Mouse (Mus musculus) limb, embryonic 12.5 days (tissue): ENCODE data around the gene Fmod. TPM values are rescaled to one million over a fixed set of nuclear protein-coding genes. Genes with fewer than 3 reads are reported as not detected.

Experiments
- ATAC-seq: fragments of 200-750 bp; cut with Nextera tagmentation; 2 replicates; pipeline ENCODE4 v1.8.0; 2017; ENCODE audit warnings: low read depth, moderate TSS enrichment; ENCODE audit not compliant: insufficient number of reproducible peaks, insufficient read depth, low FRiP score, low TSS enrichment
- H3K27ac ChIP-seq: fragments of 300-500 bp; sonication (generic); 2 replicates; pipeline ENCODE4 v1.5.1; 2016; ENCODE audit warnings: mild to moderate bottlenecking, moderate library complexity
- H3K27me3 ChIP-seq: fragments of 300-500 bp; sonication (generic); 2 replicates; pipeline ENCODE4 v1.6.1; 2016; ENCODE audit warnings: mild to moderate bottlenecking, moderate library complexity
- H3K36me3 ChIP-seq: fragments of 300-500 bp; sonication (generic); 2 replicates; pipeline ENCODE4 v1.6.1; 2016; ENCODE audit warnings: mild to moderate bottlenecking, moderate library complexity
- H3K4me1 ChIP-seq: fragments of 300-500 bp; sonication (generic); replicated peaks from 2 replicates; pipeline ENCODE4 v1.6.1; 2016
- H3K4me2 ChIP-seq: fragments of 300-500 bp; sonication (generic); 2 replicates; pipeline ENCODE4 v1.6.1; 2016; ENCODE audit warnings: mild to moderate bottlenecking, moderate library complexity
- H3K4me3 ChIP-seq: fragments of 300-500 bp; sonication (generic); replicated peaks from 2 replicates; pipeline ENCODE4 v1.5.1; 2016; ENCODE audit warnings: mild to moderate bottlenecking
- H3K9ac ChIP-seq: fragments of 300-500 bp; sonication (generic); replicated peaks from 2 replicates; pipeline ENCODE4 v1.6.1; 2016; ENCODE audit warnings: mild to moderate bottlenecking, moderate library complexity
- H3K9me3 ChIP-seq: fragments of 300-500 bp; sonication (generic); 2 replicates; pipeline ENCODE4 v1.6.1; 2016; ENCODE audit warnings: mild to moderate bottlenecking, moderate library complexity
- WGBS: fragments of 180-500 bp; shearing (Covaris S2); methylation state at CpG from one replicate; pipeline ENCODE4 v1.1.7; 2016; 5-methylcytosine and 5-hydroxymethylcytosine counted together
- polyA plus RNA-seq: library from polyadenylated mRNA; unstranded; fragments of >200 nt; fragmentation: Nextera tagmentation; extraction: Ambion mirVana; gene quantifications from 2 replicates; pipeline ENCODE4 v1.2.1, GENCODE M21; 2016

Gene Fmod
- polyA plus RNA-seq, 1 experiment from 2014 or later: 12.6 TPM

DNA sequence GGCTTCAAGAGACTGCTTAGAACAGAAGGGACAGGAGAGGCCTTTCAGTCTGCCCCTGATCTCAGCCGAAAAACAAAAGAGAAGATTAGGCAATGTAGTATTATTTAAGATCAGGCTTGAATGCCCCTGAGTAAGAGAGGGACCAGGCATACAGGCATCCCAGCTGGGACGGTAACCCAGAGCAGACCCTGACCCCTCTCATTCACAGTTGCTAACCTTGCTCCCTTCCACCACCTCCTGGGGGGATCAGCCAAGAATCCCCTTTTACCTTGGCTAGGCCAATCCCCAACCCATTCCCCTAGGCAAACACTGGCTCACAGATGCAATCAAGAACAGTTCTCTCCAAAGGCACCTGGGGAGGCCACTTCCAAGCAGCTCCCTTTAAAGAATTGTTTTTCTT lies 39.7 kb downstream of the Fmod start:
- peak overlapping the region; percentile 77 for H3K4me2 ChIP-seq
- H3K4me1 ChIP-seq: peaks cover 44% of the 10 kb centered on the region
- no peak overlapping the region for H3K27ac ChIP-seq
- no peak overlapping the region for H3K9ac ChIP-seq
- no peaks in the 10 kb centered on the region for H3K9me3 ChIP-seq
- ATAC-seq: no peak
- H3K4me3 ChIP-seq: 0 out of 2 replicates have a peak overlapping the region, but pooled peaks have one; percentile 1
- H3K36me3 ChIP-seq: peaks cover 28% of the 10 kb centered on the region
- 81% methylated on average over 2 of the region's 2 CpGs for WGBS
- H3K27me3 ChIP-seq: no peaks in the 10 kb centered on the region

GRCm38 (mm10) chr1:134077389-134078060 lies 40.5 kb downstream of the Fmod start:
- no peak for ATAC-seq
- H3K27ac ChIP-seq: 0 out of 2 replicates have a peak overlapping the region, but pooled peaks have one; percentile 23
- H3K4me1 ChIP-seq: peaks cover 44% of the 10 kb centered on the region
- H3K4me3 ChIP-seq: peak overlapping the region; percentile 63
- H3K27me3 ChIP-seq: no peaks in the 10 kb centered on the region
- peak overlapping the region; percentile 77 for H3K4me2 ChIP-seq
- peak overlapping the region; percentile 66 for H3K9ac ChIP-seq
- no peaks in the 10 kb centered on the region for H3K9me3 ChIP-seq
- H3K36me3 ChIP-seq: peaks cover 28% of the 10 kb centered on the region
- 56% methylated on average over 14 of the region's 14 CpGs for WGBS

DNA sequence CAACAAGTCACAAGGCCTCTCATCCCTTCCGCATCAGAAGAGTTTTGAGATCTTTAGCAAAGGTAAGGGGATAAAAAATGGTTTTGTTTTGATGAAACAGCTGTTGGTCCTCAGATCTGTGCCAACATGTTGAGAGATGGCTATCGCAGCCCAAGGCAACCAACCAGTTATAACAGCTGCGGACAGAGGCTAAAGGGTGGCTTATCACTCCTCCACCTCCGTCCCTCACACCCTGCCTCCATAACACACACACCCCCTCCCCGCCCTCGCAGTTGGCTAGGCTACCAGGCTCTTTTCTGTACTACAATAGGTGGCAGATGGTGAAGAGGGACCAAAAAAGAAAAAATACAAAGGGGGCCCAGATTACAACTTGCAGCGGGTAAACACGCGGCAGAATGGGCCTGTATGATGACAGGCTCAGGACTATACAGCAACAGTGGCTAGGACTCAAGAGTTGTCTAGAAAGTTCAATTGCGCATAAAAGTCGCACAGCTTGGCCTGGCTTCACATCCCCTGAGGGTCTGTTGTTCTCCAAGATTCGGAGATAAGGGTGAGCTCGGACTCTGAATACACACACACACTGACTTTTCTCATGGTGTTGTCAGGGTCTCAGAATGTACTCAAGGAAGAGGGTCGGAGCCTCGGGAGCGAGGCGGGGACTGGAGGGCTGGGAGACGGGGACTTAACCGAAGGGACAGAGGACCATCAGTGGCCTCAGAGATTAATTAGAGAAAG lies 41.2 kb downstream of the Fmod start:
- Histone ChIP-seq H3K27ac (peak overlapping the region; percentile 62; the same call in 1 of the 2 replicates), H3K9ac (peak overlapping the region; percentile 66), H3K4me1 (peaks cover 50% of the 10 kb centered on the region), H3K4me2 (peak overlapping the region; percentile 77), H3K9me3 (no peaks in the 10 kb centered on the region), H3K4me3 (peak overlapping the region; percentile 63), H3K27me3 (no peaks in the 10 kb centered on the region), H3K36me3 (peaks cover 28% of the 10 kb centered on the region)
- ATAC-seq: no peak
- 14% methylated on average over 19 of the region's 19 CpGs for WGBS

GRCm38 (mm10) chr1:134078802-134079476 lies 41.9 kb downstream of the Fmod start, which contains the start of gene Btg2:
Btg2 (minus strand) TSS chr1:134079120.
- H3K27ac ChIP-seq: peak within 1 kb of the TSS; percentile 62
- ATAC-seq: peak; percentile 91
- H3K9ac ChIP-seq: peak within 1 kb of the TSS; percentile 66
- no peaks in the 10 kb centered on the region for H3K9me3 ChIP-seq
- under 1% methylated on average over 62 of the region's 62 CpGs for WGBS
- peaks cover 28% of the 10 kb centered on the region for H3K36me3 ChIP-seq
- H3K4me1 ChIP-seq: peaks cover 52% of the 10 kb centered on the region
- peak within 1 kb of the TSS; percentile 63 for H3K4me3 ChIP-seq
- no peaks in the 10 kb centered on the region for H3K27me3 ChIP-seq
- H3K4me2 ChIP-seq: peak within 1 kb of the TSS; percentile 77

GRCm38 (mm10) chr1:134079477-134080163 lies 42.6 kb downstream of the Fmod start:
- H3K9ac ChIP-seq: peak overlapping the region; percentile 66; the same call in 1 of the 2 replicates
- H3K4me3 ChIP-seq: peak overlapping the region; percentile 63
- WGBS: 9% methylated on average over 9 of the region's 9 CpGs
- peak overlapping the region; percentile 77 for H3K4me2 ChIP-seq
- no peaks in the 10 kb centered on the region for H3K27me3 ChIP-seq
- H3K9me3 ChIP-seq: no peaks in the 10 kb centered on the region
- peaks cover 26% of the 10 kb centered on the region for H3K36me3 ChIP-seq
- no peak for ATAC-seq
- H3K4me1 ChIP-seq: peaks cover 49% of the 10 kb centered on the region
- H3K27ac ChIP-seq: peak overlapping the region; percentile 53

DNA sequence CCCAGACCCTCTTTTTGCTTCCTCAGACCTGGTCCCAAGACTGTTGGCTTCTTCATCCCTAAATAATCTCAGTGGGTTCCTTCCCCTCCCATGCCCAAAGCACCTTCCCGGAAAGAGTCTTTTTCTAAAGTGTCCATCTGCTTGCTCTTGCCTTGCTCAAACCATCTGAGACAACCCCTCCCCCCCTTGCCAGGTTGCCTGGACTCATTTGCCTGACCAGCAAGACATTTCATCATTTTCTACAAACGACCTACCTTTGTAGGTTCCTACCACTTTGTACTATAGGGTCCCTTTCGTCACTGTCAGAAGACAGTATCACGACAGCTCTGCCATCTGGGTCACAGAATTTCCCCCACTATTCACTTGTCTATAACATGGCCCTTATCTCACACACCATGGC lies 43.4 kb downstream of the Fmod start:
- Histone ChIP-seq H3K9me3 (no peaks in the 10 kb centered on the region), H3K4me1 (peaks cover 44% of the 10 kb centered on the region), H3K9ac (no peak overlapping the region; the same call in 1 of the 2 replicates), H3K27ac (no peak overlapping the region; the same call in 1 of the 2 replicates), H3K4me3 (no peak overlapping the region), H3K36me3 (peaks cover 19% of the 10 kb centered on the region; the same call in 1 of the 2 replicates), H3K4me2 (no peak overlapping the region), H3K27me3 (no peaks in the 10 kb centered on the region)
- ATAC-seq: no peak
- 78% methylated on average over 4 of the region's 4 CpGs for WGBS

DNA sequence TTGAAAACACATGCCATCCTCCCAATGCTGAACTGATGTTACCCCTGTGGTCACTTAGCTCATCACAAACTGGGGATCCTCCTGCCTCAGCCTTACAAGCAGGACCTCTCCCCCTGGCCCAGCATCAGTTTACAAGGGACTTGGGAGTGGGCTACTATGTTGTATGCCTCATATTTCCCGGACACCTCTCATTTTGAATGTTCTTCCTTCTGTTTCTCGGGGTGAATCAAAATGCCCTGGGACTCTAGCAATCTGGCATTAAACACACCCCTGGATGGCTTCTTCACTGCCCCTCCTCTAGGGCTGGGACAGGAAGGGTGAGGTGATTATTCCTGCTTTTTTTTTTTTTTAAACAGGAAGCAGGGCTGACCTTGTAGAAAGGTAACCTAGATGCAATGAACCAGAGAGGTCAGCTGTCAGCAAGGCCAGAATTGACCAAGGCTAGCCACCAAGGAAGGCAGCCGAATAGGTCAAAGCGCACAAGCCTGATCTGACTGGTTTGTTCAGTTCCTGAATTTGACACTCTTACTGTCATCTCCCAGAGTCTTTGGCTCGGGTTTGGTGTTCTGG lies 43.9 kb downstream of the Fmod start:
- H3K4me1 ChIP-seq: peaks cover 43% of the 10 kb centered on the region
- no peak for ATAC-seq
- 87% methylated on average over 5 of the region's 5 CpGs for WGBS
- H3K4me3 ChIP-seq: no peak overlapping the region
- no peak overlapping the region for H3K27ac ChIP-seq
- peaks cover 13% of the 10 kb centered on the region; the same call in 1 of the 2 replicates for H3K36me3 ChIP-seq
- H3K4me2 ChIP-seq: no peak overlapping the region
- H3K9ac ChIP-seq: no peak overlapping the region
- H3K9me3 ChIP-seq: no peaks in the 10 kb centered on the region
- no peaks in the 10 kb centered on the region for H3K27me3 ChIP-seq

- Histone ChIP-seq H3K9ac (no peak overlapping the region), H3K4me1 (peaks cover 36% of the 10 kb centered on the region), H3K4me2 (no peak overlapping the region), H3K9me3 (no peaks in the 10 kb centered on the region), H3K4me3 (no peak overlapping the region), H3K27me3 (no peaks in the 10 kb centered on the region), H3K36me3 (no peaks in the 10 kb centered on the region), H3K27ac (no peak overlapping the region)
- 49% methylated on average over 11 of the region's 11 CpGs for WGBS
- no peak for ATAC-seq
These were observed 46.0 kb downstream of the Fmod start for GRCm38 (mm10) chr1:134082987-134083516.

GRCm38 (mm10) chr1:134083676-134084075 lies 46.6 kb downstream of the Fmod start:
- peaks cover 33% of the 10 kb centered on the region for H3K4me1 ChIP-seq
- H3K27me3 ChIP-seq: no peaks in the 10 kb centered on the region
- no peak overlapping the region for H3K27ac ChIP-seq
- H3K4me3 ChIP-seq: no peak overlapping the region
- no peak overlapping the region for H3K4me2 ChIP-seq
- H3K36me3 ChIP-seq: no peaks in the 10 kb centered on the region
- ATAC-seq: no peak
- H3K9ac ChIP-seq: no peak overlapping the region
- no peaks in the 10 kb centered on the region for H3K9me3 ChIP-seq
- WGBS: 86% methylated on average over 8 of the region's 8 CpGs

DNA sequence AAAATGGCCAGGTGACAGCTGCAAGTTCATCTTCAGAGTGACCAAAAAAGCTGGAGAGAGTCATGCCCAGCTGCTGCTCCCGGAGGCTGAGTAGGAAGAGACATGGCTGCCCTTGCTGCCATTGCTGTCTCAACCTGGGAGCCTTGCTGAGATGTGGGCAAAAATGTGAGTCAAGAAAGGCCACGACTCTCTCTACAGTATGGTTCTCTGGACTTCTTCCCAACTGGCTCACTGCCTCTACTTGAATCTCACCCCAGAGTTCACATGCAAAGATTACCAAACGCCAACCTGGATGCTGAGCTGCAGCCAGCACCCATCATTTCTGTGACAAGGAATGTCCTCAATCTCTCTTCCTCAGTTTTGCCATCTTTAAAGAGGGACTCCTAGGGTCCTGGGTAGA lies 47.1 kb downstream of the Fmod start:
- WGBS: 91% methylated on average over 3 of the region's 3 CpGs
- no peaks in the 10 kb centered on the region for H3K36me3 ChIP-seq
- no peak overlapping the region for H3K9ac ChIP-seq
- H3K4me3 ChIP-seq: no peak overlapping the region
- H3K9me3 ChIP-seq: no peaks in the 10 kb centered on the region
- no peak overlapping the region for H3K4me2 ChIP-seq
- no peaks in the 10 kb centered on the region for H3K27me3 ChIP-seq
- no peak overlapping the region for H3K27ac ChIP-seq
- H3K4me1 ChIP-seq: peaks cover 33% of the 10 kb centered on the region
- ATAC-seq: no peak
